Mouse (Mus musculus): ENCODE measurements around the gene Dek. TPM values are rescaled to one million over a fixed set of nuclear protein-coding genes. Genes with fewer than 3 reads are reported as not detected.

Gene Dek
- polyA plus RNA-seq, 1 experiment = 343 TPM

GRCm38 (mm10) chr13:47072484-47072883 is 33.5 kb downstream of the Dek start:
- Histone ChIP-seq H3K27me3 (ENCODE audit: control insufficient read depth) (no peaks in the 10 kb centered on the region), H3K4me3 (replicated peaks) (no peak overlapping the region), H3K9me3 (ENCODE audit: control insufficient read depth, low read length) (no peaks in the 10 kb centered on the region), H3K4me1 (ENCODE audit: control insufficient read depth) (no peaks in the 10 kb centered on the region), H3K36me3 (ENCODE audit: control insufficient read depth) (peaks cover 22% of the 10 kb centered on the region)
- no peak for TF ChIP-seq GATA1 (IDR thresholded peaks at IDR 0.05; ENCODE audit: low read length)
- TF ChIP-seq TAL1 (IDR thresholded peaks at IDR 0.05; ENCODE audit: low read length) = no peak

- Histone ChIP-seq H3K4me1 (ENCODE audit: control insufficient read depth) (no peaks in the 10 kb centered on the region), H3K4me3 (replicated peaks) (no peak overlapping the region), H3K36me3 (ENCODE audit: control insufficient read depth) (peaks cover 25% of the 10 kb centered on the region), H3K9me3 (ENCODE audit: control insufficient read depth, low read length) (no peaks in the 10 kb centered on the region), H3K27me3 (ENCODE audit: control insufficient read depth) (no peaks in the 10 kb centered on the region)
- TF ChIP-seq GATA1 (IDR thresholded peaks at IDR 0.05; ENCODE audit: low read length) (no peak), TAL1 (IDR thresholded peaks at IDR 0.05; ENCODE audit: low read length) (no peak)
Observed at GRCm38 (mm10) chr13:47071871-47072270, 34.1 kb downstream of the Dek start.

- Histone ChIP-seq H3K4me3 (replicated peaks) (no peak overlapping the region), H3K36me3 (ENCODE audit: control insufficient read depth) (peaks cover 25% of the 10 kb centered on the region), H3K9me3 (ENCODE audit: control insufficient read depth, low read length) (no peaks in the 10 kb centered on the region), H3K27me3 (ENCODE audit: control insufficient read depth) (no peaks in the 10 kb centered on the region), H3K4me1 (ENCODE audit: control insufficient read depth) (no peaks in the 10 kb centered on the region)
- TF ChIP-seq GATA1 (IDR thresholded peaks at IDR 0.05; ENCODE audit: low read length) (no peak), TAL1 (IDR thresholded peaks at IDR 0.05; ENCODE audit: low read length) (no peak)
Observed at GRCm38 (mm10) chr13:47070329-47071080, 35.5 kb downstream of the Dek start.

GRCm38 (mm10) chr13:47067001-47067400 is 39.0 kb downstream of the Dek start:
- Histone ChIP-seq H3K4me3 (replicated peaks) (no peak overlapping the region), H3K9me3 (ENCODE audit: control insufficient read depth, low read length) (no peaks in the 10 kb centered on the region), H3K27me3 (ENCODE audit: control insufficient read depth) (no peaks in the 10 kb centered on the region), H3K4me1 (ENCODE audit: control insufficient read depth) (no peaks in the 10 kb centered on the region), H3K36me3 (ENCODE audit: control insufficient read depth) (peaks cover 31% of the 10 kb centered on the region)
- TF ChIP-seq TAL1 (IDR thresholded peaks at IDR 0.05; ENCODE audit: low read length) (no peak), GATA1 (IDR thresholded peaks at IDR 0.05; ENCODE audit: low read length) (no peak)

GRCm38 (mm10) chr13:47066516-47066915 is 39.5 kb downstream of the Dek start:
- TF ChIP-seq GATA1 (IDR thresholded peaks at IDR 0.05; ENCODE audit: low read length) (no peak), TAL1 (IDR thresholded peaks at IDR 0.05; ENCODE audit: low read length) (no peak)

GRCm38 (mm10) chr13:47063985-47064760 is 41.8 kb downstream of the Dek start:
- Histone ChIP-seq H3K9me3 (ENCODE audit: control insufficient read depth, low read length) (no peaks in the 10 kb centered on the region), H3K27me3 (ENCODE audit: control insufficient read depth) (no peaks in the 10 kb centered on the region), H3K4me3 (replicated peaks) (no peak overlapping the region), H3K4me1 (ENCODE audit: control insufficient read depth) (no peaks in the 10 kb centered on the region), H3K36me3 (ENCODE audit: control insufficient read depth) (peaks cover 34% of the 10 kb centered on the region)
- TF ChIP-seq TAL1 (IDR thresholded peaks at IDR 0.05; ENCODE audit: low read length) (no peak), GATA1 (IDR thresholded peaks at IDR 0.05; ENCODE audit: low read length) (no peak)

More at GRCm38 (mm10) chr13:47066516-47066915, 39.5 kb downstream of the Dek start:
- no peaks in the 10 kb centered on the region for H3K4me1 ChIP-seq (ENCODE audit: control insufficient read depth)
- H3K27me3 ChIP-seq (ENCODE audit: control insufficient read depth) = no peaks in the 10 kb centered on the region
- H3K9me3 ChIP-seq (ENCODE audit: control insufficient read depth, low read length) = no peaks in the 10 kb centered on the region
- H3K4me3 ChIP-seq (replicated peaks) = no peak overlapping the region
- H3K36me3 ChIP-seq (ENCODE audit: control insufficient read depth) = peaks cover 29% of the 10 kb centered on the region

- peaks cover 28% of the 10 kb centered on the region for H3K36me3 ChIP-seq (ENCODE audit: control insufficient read depth)
Observed at GRCm38 (mm10) chr13:47062756-47063155, 43.2 kb downstream of the Dek start.

GRCm38 (mm10) chr13:47056781-47057180 is 49.2 kb downstream of the Dek start:
- H3K27me3 ChIP-seq (ENCODE audit: control insufficient read depth) = no peaks in the 10 kb centered on the region
- H3K9me3 ChIP-seq (ENCODE audit: control insufficient read depth, low read length) = no peaks in the 10 kb centered on the region
- no peaks in the 10 kb centered on the region for H3K4me1 ChIP-seq (ENCODE audit: control insufficient read depth)
- TF ChIP-seq TAL1 (IDR thresholded peaks at IDR 0.05; ENCODE audit: low read length) (no peak), GATA1 (IDR thresholded peaks at IDR 0.05; ENCODE audit: low read length) (no peak)
- no peak overlapping the region for H3K4me3 ChIP-seq (replicated peaks)
- peaks cover 27% of the 10 kb centered on the region for H3K36me3 ChIP-seq (ENCODE audit: control insufficient read depth)

More at GRCm38 (mm10) chr13:47062756-47063155, 43.2 kb downstream of the Dek start:
- TF ChIP-seq GATA1 (IDR thresholded peaks at IDR 0.05; ENCODE audit: low read length) (no peak), TAL1 (IDR thresholded peaks at IDR 0.05; ENCODE audit: low read length) (no peak)
- Histone ChIP-seq H3K27me3 (ENCODE audit: control insufficient read depth) (no peaks in the 10 kb centered on the region), H3K9me3 (ENCODE audit: control insufficient read depth, low read length) (no peaks in the 10 kb centered on the region), H3K4me1 (ENCODE audit: control insufficient read depth) (no peaks in the 10 kb centered on the region), H3K4me3 (replicated peaks) (no peak overlapping the region)

GRCm38 (mm10) chr13:47056126-47056525 is 49.9 kb downstream of the Dek start:
- TF ChIP-seq GATA1 (IDR thresholded peaks at IDR 0.05; ENCODE audit: low read length) (no peak), TAL1 (IDR thresholded peaks at IDR 0.05; ENCODE audit: low read length) (no peak)
- Histone ChIP-seq H3K9me3 (ENCODE audit: control insufficient read depth, low read length) (no peaks in the 10 kb centered on the region), H3K36me3 (ENCODE audit: control insufficient read depth) (peaks cover 28% of the 10 kb centered on the region), H3K4me3 (replicated peaks) (no peak overlapping the region), H3K27me3 (ENCODE audit: control insufficient read depth) (no peaks in the 10 kb centered on the region), H3K4me1 (ENCODE audit: control insufficient read depth) (no peaks in the 10 kb centered on the region)
